Mouse (Mus musculus): ENCODE results near the gene Tmem54.

Gene Tmem54

DNA sequence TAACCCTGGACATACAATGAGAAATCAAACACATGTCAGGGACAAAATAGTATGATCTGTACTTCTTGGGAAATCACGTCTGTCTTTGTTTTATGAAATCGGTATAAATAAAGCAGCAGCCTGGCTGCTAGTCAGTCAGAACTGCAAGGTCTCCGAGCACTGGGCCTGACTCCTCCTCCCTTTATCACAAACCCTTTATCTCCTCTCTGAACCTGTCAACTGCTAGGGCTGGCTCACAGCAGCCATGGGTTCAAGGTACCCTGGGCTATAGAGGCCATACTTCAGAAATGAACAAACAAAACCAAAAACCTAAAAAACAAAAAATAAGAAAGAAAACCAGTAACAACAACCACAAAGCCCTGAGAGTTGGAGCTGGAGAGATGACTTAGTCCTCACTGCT lies 53.2 kb downstream of the Tmem54 start:
- DNase-seq = no peak

DNA sequence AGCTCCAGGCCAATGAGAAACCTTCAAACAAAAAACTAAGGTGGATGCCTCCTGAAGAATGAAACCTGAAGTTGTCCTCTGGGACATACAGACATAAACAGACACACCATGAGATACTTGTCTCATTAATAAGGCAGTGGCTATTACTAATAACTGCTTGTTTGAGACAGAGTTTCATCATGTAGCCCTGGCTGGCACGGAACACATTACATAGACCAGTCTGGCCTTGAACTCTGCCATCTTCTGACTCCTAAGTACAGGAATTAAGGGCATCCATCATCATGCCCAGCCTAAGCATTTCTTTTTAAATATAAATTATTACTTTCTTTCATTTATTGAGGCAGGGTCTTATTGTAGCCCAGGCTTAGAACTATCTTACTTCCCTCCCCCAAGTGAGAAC lies 55.7 kb downstream of the Tmem54 start:
- DNase-seq = no peak

Data from kidney, postnatal 36 days (tissue).